8 mouse cellular contexts compared by ENCODE assay signal in genomic region chr7:142487341-142487859, GRCm38 (mm10). TPM values are rescaled to one million over a fixed set of nuclear protein-coding genes. Genes with fewer than 3 reads are reported as not detected.
A peak's percentile ranks its signal among the peaks of the same experiment; 100 is the strongest.
DNase-seq lines count a peak whose midpoint lies in the region; ATAC-seq and TF ChIP-seq lines count a peak whose summit lies in the region.

No protein-coding gene starts in this region.

- WGBS in lung, adult 2 months = 36% methylated on average over 9 of the region's 9 CpGs
- WGBS in midbrain, embryonic 11.5 days = 15% methylated on average over 9 of the region's 9 CpGs

- peak; percentile 76 for ATAC-seq in midbrain, embryonic 11.5 days (ENCODE audit: low FRiP score)

- peak; percentile 27; the same call in 1 of the 2 replicates for TF ChIP-seq CTCF in lung, adult 2 months (IDR thresholded peaks at IDR 0.05; ENCODE audit: insufficient read depth, low read length)
- TF ChIP-seq CTCF in layer of hippocampus, adult 2 months (conservative IDR thresholded peaks at IDR 0.05) = peak; percentile 86

- H3K4me2 ChIP-seq in midbrain, embryonic 11.5 days = peak overlapping the region; percentile 30; the same call in 1 of the 2 replicates

- H3K4me3 ChIP-seq in lung, adult 2 months (replicated peaks; ENCODE audit: extremely low read depth, low read depth, low read length) = no peak overlapping the region
- H3K4me3 ChIP-seq in layer of hippocampus, adult 2 months = no peak overlapping the region
- no peak overlapping the region for H3K4me3 ChIP-seq in midbrain, embryonic 11.5 days (ENCODE audit: low read depth, low read length)

- no peaks in the 10 kb centered on the region for H3K9me3 ChIP-seq in midbrain, embryonic 11.5 days (ENCODE audit: control insufficient read depth, low read length)

- H3K9ac ChIP-seq in midbrain, embryonic 11.5 days (ENCODE audit: low read length) = peak overlapping the region; percentile 33; the same call in 1 of the 2 replicates

- H3K4me1 ChIP-seq in lung, adult 2 months (ENCODE audit: control insufficient read depth, insufficient read depth, low read length) = no peaks in the 10 kb centered on the region
- H3K4me1 ChIP-seq in midbrain, embryonic 11.5 days (ENCODE audit: control insufficient read depth, insufficient read depth, low read length) = peaks cover 15% of the 10 kb centered on the region

- H3K36me3 ChIP-seq in midbrain, embryonic 11.5 days (ENCODE audit: control insufficient read depth, insufficient read depth, low read length) = no peaks in the 10 kb centered on the region

- no peak for DNase-seq in lung, adult 2 months
- no peak for DNase-seq in lung, postnatal 25 days (ENCODE audit: low spot score)
- DNase-seq in embryo, embryonic 10.5 days (ENCODE audit: low spot score) = peak; percentile 88
- peak; percentile 53 to 59 for DNase-seq in heart, postnatal 10 days
- peak; percentile 42 to 48 for DNase-seq in layer of hippocampus, adult 2 months (ENCODE audit: low spot score in 2 of 2)
- DNase-seq in midbrain, embryonic 11.5 days (ENCODE audit: low spot score, missing footprints) = peak; percentile 93
- DNase-seq in thymus, postnatal 10 days (ENCODE audit: low spot score in 2 of 2) = no peak
- DNase-seq in B cell, adult 2 months = no peak

- no peaks in the 10 kb centered on the region for H3K27me3 ChIP-seq in midbrain, embryonic 11.5 days (ENCODE audit: control insufficient read depth, insufficient read depth, low read length)

- intact Hi-C loops in heart, postnatal 10 days (cut with DNase I) = no loop called here

- TF ChIP-seq POLR2A in lung, adult 2 months (IDR thresholded peaks at IDR 0.05; ENCODE audit: borderline replicate concordance, extremely low read depth, low read depth, low read length) = no peak

- no peak overlapping the region for H3K27ac ChIP-seq in layer of hippocampus, adult 2 months
- no peak overlapping the region for H3K27ac ChIP-seq in midbrain, embryonic 11.5 days (ENCODE audit: low read depth, low read length)

RNA-seq across cellular contexts. Expression of gene Tnnt3, which starts 11.2 kb away (rescaled TPM):
- polyA plus RNA-seq in lung, adult 2 months (2012; rRNA removed) = 4.1 and 64.7 TPM in 2 replicates
- 1 to 10 TPM in 1 of 2 experiments, under 1 TPM in 1; 0.67 to 1.8 TPM for total RNA-seq in heart, postnatal 10 days (2021)
- not detected for total RNA-seq in layer of hippocampus, adult 2 months (2021)
- polyA plus RNA-seq in midbrain, embryonic 11.5 days (2014; fragmentation: Nextera tagmentation; extraction: Ambion mirVana) = 0.77 and 2.0 TPM in 2 replicates

RNA-seq across cellular contexts. Expression of gene Lsp1, which starts 26.8 kb away (rescaled TPM):
- 131 and 188 TPM in 2 replicates for polyA plus RNA-seq in lung, adult 2 months (2012; rRNA removed)
- 100 to 1,000 TPM; 111 to 116 TPM for total RNA-seq in heart, postnatal 10 days (2021)
- total RNA-seq in layer of hippocampus, adult 2 months (2021) = 1 to 10 TPM; 1.4 to 1.7 TPM
- 11.1 and 13.1 TPM in 2 replicates for polyA plus RNA-seq in midbrain, embryonic 11.5 days (2014; fragmentation: Nextera tagmentation; extraction: Ambion mirVana)

RNA-seq across cellular contexts. Expression of gene Mrpl23, which starts 45.1 kb away (rescaled TPM):
- 8.0 and 10.3 TPM in 2 replicates for polyA plus RNA-seq in lung, adult 2 months (2012; rRNA removed)
- total RNA-seq in heart, postnatal 10 days (2021) = 10 to 100 TPM in 1 of 2 experiments, 1 to 10 TPM in 1; 4.1 to 19.3 TPM
- total RNA-seq in layer of hippocampus, adult 2 months (2021) = 1 to 10 TPM; 7.9 to 8.8 TPM
- 13.9 and 16.6 TPM in 2 replicates for polyA plus RNA-seq in midbrain, embryonic 11.5 days (2014; fragmentation: Nextera tagmentation; extraction: Ambion mirVana)

RNA-seq across cellular contexts. Expression of gene Tnni2, which starts 45.8 kb away (rescaled TPM):
- 3.1 and 223 TPM in 2 replicates for polyA plus RNA-seq in lung, adult 2 months (2012; rRNA removed)
- total RNA-seq in heart, postnatal 10 days (2021) = 1 to 10 TPM; 1.9 to 4.3 TPM
- total RNA-seq in layer of hippocampus, adult 2 months (2021) = not detected
- polyA plus RNA-seq in midbrain, embryonic 11.5 days (2014; fragmentation: Nextera tagmentation; extraction: Ambion mirVana) = 0.47 and 0.96 TPM in 2 replicates

RNA-seq across cellular contexts. Expression of gene Syt8, which starts 52.8 kb away (rescaled TPM):
- polyA plus RNA-seq in lung, adult 2 months (2012; rRNA removed) = 0.19 and 8.6 TPM in 2 replicates
- not detected for total RNA-seq in heart, postnatal 10 days (2021)
- total RNA-seq in layer of hippocampus, adult 2 months (2021) = not detected
- not detected in 2 replicates for polyA plus RNA-seq in midbrain, embryonic 11.5 days (2014; fragmentation: Nextera tagmentation; extraction: Ambion mirVana)

Comparison
In these comparisons a context has a peak if more than half of its experiments do, and no peak if none do; other contexts are left out.
1. DNase-seq: peak in embryo, embryonic 10.5 days (single experiment), heart, postnatal 10 days (2 of 2), layer of hippocampus, adult 2 months (2 of 2) and midbrain, embryonic 11.5 days (single experiment); none in lung, adult 2 months (single experiment), lung, postnatal 25 days (single experiment), thymus, postnatal 10 days (0 of 2) and B cell, adult 2 months (0 of 2).
2. RNA of gene Lsp1, which starts 26.8 kb away (total RNA-seq): 111 to 116 TPM in heart, postnatal 10 days; 1.4 to 1.7 TPM in layer of hippocampus, adult 2 months; every median in the first group is over 10 times any median in the second.